Mouse (Mus musculus) brown adipose tissue, adult 24 weeks (tissue): ENCODE data around the gene Os9. TPM values are rescaled to one million over a fixed set of nuclear protein-coding genes. Genes with fewer than 3 reads are reported as not detected.
"Not testable (repeated sequence)": the region's sequence is repeated elsewhere in the genome, so short reads cannot be mapped to it uniquely, and the experiment has no call there.

Source experiments
- H3K27ac ChIP-seq: fragments of 200-500 bp; replicated peaks from 2 replicates; pipeline ENCODE4 v1.5.1; 2012; ENCODE audit warnings: low read depth, mild to moderate bottlenecking, low read length
- H3K4me1 ChIP-seq: fragments of 200-500 bp; 2 replicates; pipeline ENCODE4 v1.6.1; 2012; ENCODE audit warnings: low read length, mixed read lengths; ENCODE audit not compliant: control insufficient read depth, insufficient read depth, insufficient read length
- H3K4me3 ChIP-seq: fragments of 200-500 bp; 2 replicates; pipeline ENCODE4 v1.5.1; 2012; ENCODE audit warnings: low read depth, mild to moderate bottlenecking, low read length, moderate library complexity; ENCODE audit not compliant: insufficient read depth
- polyA plus RNA-seq: library from polyadenylated mRNA; stranded (reverse); fragments of >200 nt; gene quantifications from 2 replicates; pipeline ENCODE4 v1.2.4, GENCODE M21; 2012; ENCODE audit not compliant: missing spikeins, insufficient read depth, insufficient read length

The Os9 gene
- polyA plus RNA-seq, 1 experiment, result 35.8 TPM

DNA sequence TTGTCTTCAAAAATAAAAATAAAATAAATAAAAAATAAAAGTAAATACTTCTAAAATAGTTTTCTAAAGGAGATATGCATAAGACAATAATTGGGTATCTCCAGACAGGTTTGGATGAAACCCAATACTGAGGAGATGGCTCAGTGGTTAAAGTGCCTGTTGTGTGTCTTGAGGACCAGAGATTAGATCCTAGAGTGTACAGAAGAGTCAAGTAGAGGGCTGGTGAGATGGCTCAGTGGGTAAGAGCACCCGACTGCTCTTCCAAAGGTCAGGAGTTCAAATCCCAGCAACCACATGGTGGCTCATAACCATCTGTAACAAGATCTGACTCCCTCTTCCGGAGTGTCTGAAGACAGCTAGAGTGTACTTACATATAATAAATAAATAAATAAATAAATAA is 48.0 kb downstream of the Os9 start:
- H3K4me3 ChIP-seq, H3K4me1 ChIP-seq, H3K27ac ChIP-seq: not testable (repeated sequence)

DNA sequence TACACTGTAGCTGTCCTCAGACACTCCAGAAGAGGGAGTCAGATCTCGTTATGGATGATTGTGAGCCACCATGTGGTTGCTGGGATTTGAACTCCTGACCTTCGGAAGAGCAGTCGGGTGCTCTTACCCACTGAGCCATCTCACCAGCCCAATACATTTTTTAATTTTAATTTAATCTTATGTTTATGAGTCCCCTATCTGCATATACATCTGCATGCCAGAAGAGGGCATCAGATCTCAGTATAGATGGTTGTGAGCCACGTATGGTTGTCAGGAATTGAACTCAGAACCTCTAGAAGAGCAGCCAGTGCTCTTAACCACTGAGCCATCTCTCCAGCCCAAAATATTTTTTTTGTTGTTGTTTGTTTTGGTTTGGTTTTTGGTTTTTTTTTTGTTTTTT is 48.7 kb downstream of the Os9 start:
- not testable (repeated sequence) for H3K4me3 ChIP-seq, H3K27ac ChIP-seq, H3K4me1 ChIP-seq

DNA sequence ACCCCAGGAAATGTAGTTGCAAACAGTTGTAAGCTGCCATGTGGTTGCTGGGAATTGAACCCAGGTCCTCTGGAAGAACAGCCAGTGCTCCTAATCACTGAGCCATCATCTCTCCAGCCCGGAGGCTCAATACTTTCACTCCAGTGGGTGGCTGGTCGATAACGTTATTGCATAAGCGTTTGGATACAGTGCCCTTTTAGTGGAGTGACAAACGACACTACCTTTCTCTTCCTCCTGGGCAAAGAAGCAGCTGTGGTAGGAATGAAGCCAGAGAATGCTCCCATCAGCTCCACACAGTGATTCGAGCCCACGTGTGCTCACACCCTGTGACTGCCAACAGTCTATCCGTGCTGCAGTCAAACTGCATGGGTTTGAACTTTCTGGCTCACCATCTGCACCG is 49.7 kb downstream of the Os9 start:
- no peak overlapping the region for H3K27ac ChIP-seq
- H3K4me1 ChIP-seq, result no peaks in the 10 kb centered on the region
- H3K4me3 ChIP-seq, result peak overlapping the region; percentile 7

DNA sequence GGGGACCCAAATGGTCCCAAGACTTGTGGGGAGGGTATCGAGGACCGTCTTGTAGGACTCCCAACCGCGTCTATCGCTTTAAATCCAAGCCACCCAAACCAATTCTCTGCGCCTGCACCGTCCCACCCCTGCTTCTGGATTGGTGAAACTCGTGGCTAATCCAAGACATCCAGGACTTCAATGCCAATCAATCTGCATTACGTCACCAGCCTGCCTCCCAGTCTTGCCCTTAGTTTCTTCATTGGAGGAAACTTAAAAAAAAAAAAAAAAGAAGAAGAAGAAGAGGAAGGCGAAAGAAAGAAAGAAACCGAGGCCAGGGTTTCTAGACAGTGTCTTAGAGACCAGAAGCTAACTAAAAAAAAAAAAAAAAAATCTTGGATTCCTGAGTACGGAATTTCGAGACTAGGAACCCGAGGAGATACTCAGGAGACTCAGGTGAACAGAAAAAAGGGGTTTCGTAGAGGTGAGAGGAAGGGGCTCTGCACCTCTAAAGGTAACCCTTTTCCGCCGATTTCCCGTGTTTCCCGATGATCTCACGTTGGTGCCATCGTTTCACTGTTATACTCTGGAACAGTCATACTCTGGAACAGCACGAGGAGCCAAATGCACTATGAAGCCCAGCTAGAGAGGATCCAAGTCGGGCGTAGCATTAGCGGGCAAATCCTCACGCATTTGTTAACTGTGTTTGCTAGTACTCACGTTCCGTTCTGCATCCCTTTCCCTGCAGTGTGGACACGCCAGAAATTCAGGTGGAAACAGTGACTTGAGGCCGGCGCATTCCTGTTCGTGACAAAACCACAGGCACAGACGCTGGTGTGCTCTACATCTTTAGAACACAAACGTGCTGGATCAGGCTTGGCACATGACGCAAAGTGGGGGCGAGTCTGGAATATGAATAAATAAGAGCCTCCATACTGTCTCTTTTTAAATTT is 50.5 kb downstream of the Os9 start, which contains the start of gene Tspan31:
Tspan31 (minus strand) TSS at position 75 of the 932 bp plus-strand sequence.
- H3K4me1 ChIP-seq, result no peaks in the 10 kb centered on the region
- H3K27ac ChIP-seq, result peak within 1 kb of the TSS; percentile 75
- H3K4me3 ChIP-seq, result peak within 1 kb of the TSS; percentile 84

DNA sequence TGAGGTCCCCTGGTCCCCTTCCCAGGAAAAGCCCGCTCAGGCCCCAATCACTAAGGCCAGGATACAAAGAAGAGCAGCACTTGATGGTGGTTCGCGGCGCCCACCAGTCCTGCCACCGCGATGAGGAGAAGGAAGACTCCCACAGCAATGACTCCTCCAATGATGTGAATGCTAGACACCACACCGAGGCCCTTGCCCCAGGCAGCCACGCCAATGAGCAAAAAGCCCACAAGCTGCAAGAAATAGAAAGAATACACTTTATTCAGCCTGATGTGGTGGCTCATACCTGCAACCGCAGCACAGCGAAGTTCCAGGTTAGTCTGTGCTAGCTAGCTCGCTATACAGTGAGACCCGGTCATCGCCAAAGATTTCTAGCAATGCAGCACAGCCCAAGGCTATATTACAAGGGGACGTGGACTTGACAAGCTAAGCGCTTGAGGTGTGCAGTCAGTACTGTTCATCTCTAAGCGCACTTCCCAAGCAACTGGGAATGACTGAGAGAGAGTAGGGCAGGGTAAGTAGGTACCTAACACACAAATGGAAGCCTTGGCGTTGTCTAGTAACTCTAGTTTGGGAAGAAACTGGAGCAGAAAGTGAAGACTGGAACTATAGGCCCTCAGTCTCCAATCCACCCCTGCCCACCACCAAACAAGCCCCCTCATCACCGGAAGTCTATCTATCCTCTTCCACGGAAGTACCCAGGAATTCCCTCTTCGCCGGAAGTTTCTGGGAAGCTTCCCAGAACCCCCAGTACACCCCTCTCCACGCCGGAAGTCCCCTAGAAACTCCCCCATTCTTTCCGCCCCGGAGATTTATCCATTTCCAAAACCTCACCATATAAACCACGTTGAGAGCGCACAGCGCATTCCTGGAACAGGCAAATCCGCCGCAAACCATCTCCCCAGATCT is 51.4 kb downstream of the Os9 start:
- Histone ChIP-seq H3K4me3 (peak overlapping the region; percentile 84), H3K27ac (peak overlapping the region; percentile 75), H3K4me1 (no peaks in the 10 kb centered on the region)

DNA sequence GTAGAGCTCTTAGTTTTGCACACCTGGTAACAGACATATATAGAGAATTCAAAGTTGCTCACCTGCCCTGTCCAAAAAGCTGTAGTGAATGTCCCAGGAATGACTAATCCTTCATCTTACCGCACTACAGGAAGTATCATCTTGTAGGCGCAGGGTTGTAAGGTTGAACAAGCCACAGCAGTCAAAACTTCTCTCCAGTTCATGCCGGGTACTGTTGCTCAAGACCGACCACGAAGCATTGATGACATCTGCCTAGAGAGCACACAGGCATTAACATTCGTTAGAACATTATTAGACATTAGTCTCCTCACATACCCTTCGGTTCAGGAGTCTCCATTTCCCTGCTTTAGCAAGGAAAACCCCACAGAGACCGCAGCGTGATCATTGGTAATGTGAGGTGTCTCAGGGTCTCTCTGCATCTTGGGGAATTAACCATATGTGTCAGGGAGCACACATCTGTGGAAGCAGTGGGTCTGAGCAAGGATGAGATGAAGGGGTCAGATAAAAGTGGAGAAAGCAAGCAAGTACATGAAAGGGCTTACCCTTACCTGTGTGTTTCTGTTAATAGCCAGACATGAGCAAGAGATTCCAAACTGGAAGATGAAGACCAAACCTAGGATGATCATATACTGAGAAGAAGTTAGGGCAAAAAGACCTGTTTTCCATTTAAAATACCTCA is 52.4 kb downstream of the Os9 start:
- peak overlapping the region; percentile 84; the same call in 1 of the 2 replicates for H3K4me3 ChIP-seq
- no peak overlapping the region for H3K27ac ChIP-seq
- 0 out of 2 replicates have a peak, but pooled peaks cover 3% of the 10 kb centered on the region for H3K4me1 ChIP-seq

DNA sequence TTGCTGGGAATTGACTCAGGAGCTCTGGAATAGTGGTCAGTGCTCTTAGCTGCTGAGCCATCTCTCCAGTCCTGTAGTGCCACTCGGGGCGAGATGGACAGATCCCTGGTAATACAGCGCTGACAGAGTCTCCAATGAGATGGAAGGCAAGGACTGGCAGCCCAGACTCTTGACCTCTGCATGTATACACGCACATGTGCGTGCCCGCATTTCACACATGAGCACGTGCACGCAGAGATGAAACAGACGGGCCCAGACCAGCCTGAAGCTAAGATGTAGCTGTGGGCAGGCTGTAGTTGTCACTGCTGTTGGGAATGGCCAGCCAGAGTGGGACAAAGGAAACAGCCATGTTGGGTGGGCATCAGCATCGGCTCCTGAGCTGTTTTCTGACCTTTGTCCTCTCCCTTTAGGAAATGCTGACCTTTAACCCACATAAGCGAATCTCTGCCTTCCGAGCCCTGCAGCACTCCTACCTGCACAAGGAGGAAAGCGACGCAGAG is 54.4 kb downstream of the Os9 start:
- Histone ChIP-seq H3K4me1 (0 out of 2 replicates have a peak, but pooled peaks cover 3% of the 10 kb centered on the region), H3K4me3 (no peak overlapping the region), H3K27ac (no peak overlapping the region)

DNA sequence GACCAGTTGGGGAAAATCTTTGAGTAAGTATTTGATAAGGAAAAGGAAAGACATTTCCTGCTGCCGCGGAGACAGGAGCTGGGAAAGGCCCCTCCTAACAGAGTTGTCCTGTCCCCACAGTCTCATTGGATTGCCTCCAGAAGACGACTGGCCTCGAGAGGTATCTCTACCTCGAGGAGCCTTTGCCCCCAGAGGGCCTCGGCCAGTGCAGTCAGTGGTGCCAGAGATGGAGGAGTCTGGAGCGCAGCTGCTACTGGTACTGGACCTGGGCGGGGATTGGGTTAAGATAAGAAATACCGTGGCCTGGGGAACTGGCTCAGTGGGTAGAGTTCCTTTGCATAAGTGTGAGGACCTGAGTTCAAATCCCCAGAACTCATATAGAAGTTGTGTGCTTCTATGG is 55.0 kb downstream of the Os9 start:
- Histone ChIP-seq H3K4me3 (no peak overlapping the region), H3K27ac (no peak overlapping the region), H3K4me1 (0 out of 2 replicates have a peak, but pooled peaks cover 3% of the 10 kb centered on the region)

DNA sequence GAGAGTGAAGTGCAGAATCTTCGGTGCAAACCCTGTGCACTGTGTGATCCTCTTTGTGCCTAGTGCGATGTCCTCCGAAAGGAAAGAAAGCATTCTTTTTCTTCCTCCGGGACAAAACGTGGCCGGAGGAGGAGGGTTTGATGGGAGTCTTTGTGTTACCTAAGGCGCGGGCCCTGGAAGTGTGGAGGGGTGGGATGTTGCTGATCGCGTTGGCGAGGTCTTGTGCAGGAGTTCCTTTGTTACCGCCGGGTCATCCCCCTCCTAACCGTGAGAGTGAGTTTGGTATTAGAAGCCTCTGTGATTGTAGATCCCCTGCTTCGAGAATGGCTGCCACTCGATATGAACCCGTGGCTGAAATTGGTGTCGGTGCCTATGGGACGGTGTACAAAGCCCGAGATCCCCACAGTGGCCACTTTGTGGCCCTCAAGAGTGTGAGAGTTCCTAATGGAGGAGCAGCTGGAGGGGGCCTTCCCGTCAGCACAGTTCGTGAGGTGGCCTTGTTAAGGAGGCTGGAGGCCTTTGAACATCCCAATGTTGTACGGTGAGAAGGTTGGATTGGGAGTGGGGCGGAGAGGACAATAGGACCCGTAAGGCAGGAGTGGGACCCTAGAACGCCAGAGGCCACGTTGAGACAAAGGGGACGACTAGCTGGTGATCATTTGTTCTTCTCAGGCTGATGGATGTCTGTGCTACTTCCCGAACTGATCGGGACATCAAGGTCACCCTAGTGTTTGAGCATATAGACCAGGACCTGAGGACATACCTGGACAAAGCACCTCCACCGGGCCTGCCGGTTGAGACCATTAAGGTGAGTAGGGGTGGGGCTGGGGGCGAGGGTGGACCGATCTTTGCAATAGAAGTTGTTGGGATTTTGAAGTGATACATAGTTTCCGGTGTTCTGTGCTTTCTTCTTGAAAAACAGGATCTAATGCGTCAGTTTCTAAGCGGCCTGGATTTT is 56.7 kb downstream of the Os9 start:
- H3K4me1 ChIP-seq, result 0 out of 2 replicates have a peak, but pooled peaks cover 3% of the 10 kb centered on the region
- peak overlapping the region; percentile 78 for H3K4me3 ChIP-seq
- peak overlapping the region; percentile 41 for H3K27ac ChIP-seq

DNA sequence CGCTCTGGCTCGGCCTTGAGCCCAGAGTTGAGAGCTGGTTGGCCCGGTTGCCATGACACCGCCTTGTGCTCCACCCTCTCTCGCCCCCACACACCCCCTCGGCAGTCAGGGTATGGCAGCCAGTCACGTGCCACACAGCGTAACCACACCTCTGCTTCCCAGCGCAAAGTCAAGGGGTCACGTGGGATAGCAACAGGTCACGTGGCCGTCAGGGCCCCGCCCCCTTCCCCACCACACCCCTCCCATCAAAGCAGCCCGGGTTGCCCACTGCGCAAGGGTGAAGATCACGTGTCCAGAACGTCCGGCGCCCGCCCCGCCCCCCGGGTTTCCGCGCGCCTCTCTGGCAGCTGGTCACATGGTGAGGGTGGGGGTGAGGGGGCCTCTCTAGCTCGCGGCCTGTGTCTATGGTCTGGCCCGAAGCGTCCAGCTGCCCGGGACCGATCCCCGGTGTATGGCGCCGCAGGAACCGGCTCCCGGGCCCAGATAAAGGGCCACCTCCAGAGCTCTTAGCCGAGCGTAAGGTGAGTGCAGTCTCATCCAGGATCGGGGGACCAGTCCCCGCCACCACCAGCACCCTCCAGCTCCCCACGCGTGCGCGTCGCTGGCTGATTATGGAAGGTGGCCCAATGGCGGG is 57.6 kb downstream of the Os9 start, which contains the start of gene Cdk4:
Cdk4 (plus strand) TSS at position 296 of the 634 bp plus-strand sequence.
- 0 out of 2 replicates have a peak, but pooled peaks cover 3% of the 10 kb centered on the region for H3K4me1 ChIP-seq
- H3K4me3 ChIP-seq, result peak within 1 kb of the TSS; percentile 78
- H3K27ac ChIP-seq, result peak within 1 kb of the TSS; percentile 41

DNA sequence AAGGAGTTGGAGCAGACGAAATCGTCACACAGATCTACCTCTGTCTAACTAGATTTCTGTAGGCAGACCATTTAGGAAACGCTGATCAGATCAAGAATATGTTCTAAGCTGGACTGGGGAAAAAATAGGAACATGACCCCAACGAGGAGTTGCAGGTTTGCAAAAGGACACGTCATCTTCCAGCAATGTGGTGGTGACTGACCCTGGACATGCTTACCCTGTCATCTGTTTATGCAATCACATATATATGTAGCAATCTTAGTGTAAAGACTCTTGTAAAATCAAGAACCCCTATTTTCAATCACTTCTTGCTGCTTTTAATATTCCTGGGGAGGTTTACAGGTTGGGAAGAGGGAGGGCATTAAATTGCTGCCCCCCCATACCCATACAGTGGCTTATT is 58.4 kb downstream of the Os9 start:
- Histone ChIP-seq H3K4me3 (no peak overlapping the region), H3K27ac (no peak overlapping the region), H3K4me1 (0 out of 2 replicates have a peak, but pooled peaks cover 3% of the 10 kb centered on the region)

DNA sequence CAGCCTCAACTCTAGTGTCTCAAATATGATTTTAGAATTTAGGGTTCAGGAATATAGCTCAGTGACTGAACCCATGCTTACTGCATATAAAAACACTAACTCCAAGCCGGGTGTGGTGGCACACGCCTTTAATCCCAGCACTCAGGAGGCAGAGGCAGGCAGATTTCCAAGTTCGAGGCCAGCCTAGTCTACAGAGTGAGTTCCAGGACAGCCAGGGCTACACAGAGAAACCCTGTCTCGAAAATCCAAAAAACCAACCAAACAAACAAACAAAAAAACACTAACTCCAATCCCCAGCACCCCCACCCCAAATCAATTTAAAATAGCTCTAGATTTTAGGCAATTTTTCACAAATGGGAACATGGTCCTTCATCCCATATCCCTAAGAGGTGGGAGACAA is 58.8 kb downstream of the Os9 start:
- H3K27ac ChIP-seq, H3K4me1 ChIP-seq, H3K4me3 ChIP-seq: not testable (repeated sequence)

DNA sequence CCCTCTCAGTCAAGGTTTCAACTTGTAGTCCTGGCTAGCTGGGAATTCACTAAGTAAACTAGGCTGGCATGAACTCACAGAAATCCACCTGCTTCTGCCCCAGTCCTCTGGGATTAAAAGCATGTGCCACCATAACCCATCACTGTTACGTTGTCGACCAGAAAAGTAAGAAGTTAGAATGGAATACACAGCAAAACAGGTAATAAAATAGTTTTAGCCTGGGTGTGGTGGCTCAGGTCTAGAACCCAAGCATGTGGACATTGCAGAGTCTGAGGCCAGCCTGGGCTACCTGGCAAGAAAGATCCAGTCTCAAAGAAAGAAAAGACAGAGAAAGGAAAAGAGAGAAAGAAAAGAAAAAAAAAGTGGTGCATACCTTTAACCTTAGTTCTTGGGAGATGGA is 59.4 kb downstream of the Os9 start:
- 0 out of 2 replicates have a peak, but pooled peaks cover 3% of the 10 kb centered on the region for H3K4me1 ChIP-seq
- no peak overlapping the region for H3K4me3 ChIP-seq
- H3K27ac ChIP-seq, result no peak overlapping the region
